Mouse (Mus musculus): ENCODE measurements at regions not wholly inside any gene's neighbourhood (a gene's known extent, or its start where the extent isn't known, plus 50 kb on each side); places are given as distances from the start of the nearest gene placed in this dataset.

GRCm38 (mm10) chr14:76263682-76264081, 151.1 kb upstream of the Tsc22d1 start:
- TF ChIP-seq CTCF (IDR thresholded peaks at IDR 0.05; ENCODE audit: extremely low read depth, insufficient read depth, insufficient read length, insufficient replicate concordance) (no peak), POLR2A (IDR thresholded peaks at IDR 0.05; ENCODE audit: low read depth, low read length) (no peak)
